Mouse (Mus musculus): ENCODE data around the gene Aqp12. TPM values are rescaled to one million over a fixed set of nuclear protein-coding genes. Genes with fewer than 3 reads are reported as not detected.
A peak's percentile ranks its signal among the peaks of the same experiment; 100 is the strongest.

Aqp12 gene
- polyA plus RNA-seq, 1 experiment from 2014 or later = not detected

DNA sequence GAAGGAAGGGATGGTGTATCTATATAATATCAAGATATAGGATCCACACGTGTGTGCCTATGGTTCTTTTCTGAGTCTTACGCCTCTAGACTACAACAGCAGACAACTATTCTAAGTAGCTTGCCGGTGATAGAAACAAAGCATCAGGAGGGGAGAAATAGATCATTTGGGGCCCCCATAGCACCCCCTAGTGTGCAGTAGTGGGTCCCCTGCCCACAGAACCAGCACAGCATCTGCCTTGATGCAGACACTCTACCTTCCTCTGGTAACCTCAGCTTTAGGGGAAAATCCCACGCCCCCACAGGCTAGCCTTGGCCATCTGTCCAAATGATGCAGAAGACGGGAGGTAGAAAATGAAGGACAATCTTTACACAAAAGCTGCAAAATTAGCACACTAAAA lies 21.1 kb upstream of the Aqp12 start:
- Histone ChIP-seq H3K9me3 (no peaks in the 10 kb centered on the region), H3K4me3 (no peak overlapping the region), H3K4me2 (replicated peaks) (no peak overlapping the region), H3K27ac (replicated peaks) (no peak overlapping the region), H3K4me1 (no peaks in the 10 kb centered on the region), H3K9ac (replicated peaks) (no peak overlapping the region), H3K36me3 (no peaks in the 10 kb centered on the region), H3K27me3 (no peaks in the 10 kb centered on the region)
- WGBS = 89% methylated on average over 5 of the region's 5 CpGs
- ATAC-seq (ENCODE audit: low FRiP score, low read depth) = no peak

GRCm38 (mm10) chr1:92988894-92989293 lies 17.2 kb upstream of the Aqp12 start:
- H3K27ac ChIP-seq (replicated peaks) = no peak overlapping the region
- H3K4me2 ChIP-seq (replicated peaks) = no peak overlapping the region
- no peak overlapping the region for H3K9ac ChIP-seq (replicated peaks)
- ATAC-seq (ENCODE audit: low FRiP score, low read depth) = no peak
- no peak overlapping the region for H3K4me3 ChIP-seq
- H3K9me3 ChIP-seq = no peaks in the 10 kb centered on the region
- no peaks in the 10 kb centered on the region for H3K27me3 ChIP-seq
- WGBS = 82% methylated on average over 4 of the region's 4 CpGs
- H3K4me1 ChIP-seq = no peaks in the 10 kb centered on the region
- no peaks in the 10 kb centered on the region for H3K36me3 ChIP-seq

DNA sequence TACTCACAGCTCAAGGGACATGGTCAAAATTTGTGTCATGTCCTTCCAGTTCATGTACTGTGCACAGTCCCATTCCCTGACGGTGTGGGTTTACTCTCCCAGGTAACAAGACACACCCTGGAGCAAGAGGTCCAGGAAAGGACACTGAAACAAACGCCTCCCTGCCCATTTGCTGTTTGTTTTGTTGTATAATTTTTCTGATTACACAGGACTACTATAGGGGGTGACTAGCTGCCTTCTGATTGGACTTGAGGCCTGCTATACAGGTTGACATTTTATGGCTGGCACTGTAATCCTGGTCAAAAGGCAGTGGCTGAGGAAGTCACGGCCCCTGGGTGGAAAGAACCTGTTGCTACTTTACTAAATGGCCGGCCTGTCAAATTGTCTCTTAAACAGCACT lies 16.2 kb upstream of the Aqp12 start:
- Histone ChIP-seq H3K27me3 (no peaks in the 10 kb centered on the region), H3K27ac (replicated peaks) (no peak overlapping the region), H3K9me3 (no peaks in the 10 kb centered on the region), H3K36me3 (no peaks in the 10 kb centered on the region), H3K9ac (replicated peaks) (no peak overlapping the region), H3K4me3 (no peak overlapping the region), H3K4me2 (replicated peaks) (no peak overlapping the region), H3K4me1 (no peaks in the 10 kb centered on the region)
- no peak for ATAC-seq (ENCODE audit: low FRiP score, low read depth)
- WGBS = 77% methylated on average over 4 of the region's 4 CpGs

DNA sequence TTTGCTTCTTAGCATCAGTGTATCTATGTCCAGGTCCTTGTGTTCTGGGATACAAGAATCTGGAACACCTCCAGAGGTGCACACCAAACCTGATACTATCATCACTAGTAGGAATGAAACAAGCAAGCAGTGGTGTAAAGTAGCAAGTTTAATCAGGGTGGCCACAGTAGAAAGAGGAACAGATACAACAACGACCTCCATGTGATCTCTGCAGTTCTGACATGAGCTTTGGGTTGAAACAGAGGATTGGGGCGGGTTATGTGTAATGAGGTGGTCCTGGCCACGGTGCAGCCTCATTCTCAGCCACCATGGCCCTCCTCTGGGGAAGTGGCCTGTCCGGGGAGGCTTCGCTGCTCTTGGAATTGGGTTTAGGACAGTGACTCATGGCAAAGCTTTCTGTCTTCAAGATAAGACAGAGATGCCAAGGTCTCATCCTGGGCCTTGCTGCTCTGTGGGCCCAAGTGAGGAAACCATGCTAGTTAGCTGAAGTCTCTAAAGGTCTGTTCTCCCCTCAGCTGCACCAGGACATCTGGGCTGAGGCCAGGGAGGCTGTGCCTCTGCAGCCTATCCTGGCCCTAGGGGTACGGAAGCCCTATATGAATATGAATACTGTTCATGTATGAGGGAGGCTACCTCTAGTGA lies 13.8 kb upstream of the Aqp12 start:
- no peak for ATAC-seq (ENCODE audit: low FRiP score, low read depth)
- Histone ChIP-seq H3K27ac (replicated peaks) (no peak overlapping the region), H3K4me2 (replicated peaks) (no peak overlapping the region), H3K27me3 (no peaks in the 10 kb centered on the region), H3K9me3 (no peaks in the 10 kb centered on the region), H3K4me1 (no peaks in the 10 kb centered on the region), H3K36me3 (no peaks in the 10 kb centered on the region), H3K9ac (replicated peaks) (no peak overlapping the region), H3K4me3 (no peak overlapping the region)
- 80% methylated on average over 6 of the region's 6 CpGs for WGBS

DNA sequence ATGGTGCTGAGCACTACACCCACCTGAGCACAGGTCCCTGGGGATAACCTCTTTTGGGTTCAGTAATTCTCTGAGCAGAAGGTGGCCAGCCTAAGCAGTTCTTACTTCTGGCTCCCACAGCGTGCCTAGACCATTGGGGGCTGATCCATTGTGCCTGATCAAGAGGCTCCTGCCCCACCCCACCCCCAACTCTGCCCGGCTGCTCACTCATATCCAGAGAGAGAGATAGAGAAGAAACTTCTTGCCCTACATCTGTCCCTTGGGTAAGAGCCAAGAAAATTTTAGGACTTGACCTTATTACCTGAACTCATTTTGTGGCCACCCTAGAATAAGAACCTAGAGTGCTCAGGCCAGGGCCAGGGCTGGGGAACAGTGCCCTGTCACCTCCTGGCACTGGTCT lies 13.3 kb upstream of the Aqp12 start:
- Histone ChIP-seq H3K9ac (replicated peaks) (no peak overlapping the region), H3K4me1 (no peaks in the 10 kb centered on the region), H3K4me3 (no peak overlapping the region), H3K27me3 (no peaks in the 10 kb centered on the region), H3K4me2 (replicated peaks) (no peak overlapping the region), H3K9me3 (no peaks in the 10 kb centered on the region), H3K27ac (replicated peaks) (no peak overlapping the region), H3K36me3 (no peaks in the 10 kb centered on the region)
- ATAC-seq (ENCODE audit: low FRiP score, low read depth) = no peak
- 70% methylated on average over 2 of the region's 2 CpGs for WGBS

- Histone ChIP-seq H3K27ac (replicated peaks) (no peak overlapping the region), H3K27me3 (no peaks in the 10 kb centered on the region), H3K4me1 (no peaks in the 10 kb centered on the region), H3K9ac (replicated peaks) (no peak overlapping the region), H3K4me2 (replicated peaks) (no peak overlapping the region), H3K36me3 (no peaks in the 10 kb centered on the region), H3K4me3 (no peak overlapping the region), H3K9me3 (no peaks in the 10 kb centered on the region)
- ATAC-seq (ENCODE audit: low FRiP score, low read depth) = no peak
- 79% methylated on average over 4 of the region's 4 CpGs for WGBS
Observed at GRCm38 (mm10) chr1:93009196-93009595, 3.1 kb downstream of the Aqp12 start.

GRCm38 (mm10) chr1:93010731-93011130 lies 4.6 kb downstream of the Aqp12 start:
- Histone ChIP-seq H3K36me3 (no peaks in the 10 kb centered on the region), H3K9me3 (no peaks in the 10 kb centered on the region), H3K4me1 (no peaks in the 10 kb centered on the region), H3K9ac (replicated peaks) (no peak overlapping the region), H3K4me3 (no peak overlapping the region), H3K4me2 (replicated peaks) (no peak overlapping the region), H3K27me3 (no peaks in the 10 kb centered on the region), H3K27ac (replicated peaks) (no peak overlapping the region)
- 0 out of 2 replicates have a peak, but pooled peaks have one; percentile 31 for ATAC-seq (ENCODE audit: low FRiP score, low read depth)
- WGBS = 39% methylated on average over 3 of the region's 3 CpGs

DNA sequence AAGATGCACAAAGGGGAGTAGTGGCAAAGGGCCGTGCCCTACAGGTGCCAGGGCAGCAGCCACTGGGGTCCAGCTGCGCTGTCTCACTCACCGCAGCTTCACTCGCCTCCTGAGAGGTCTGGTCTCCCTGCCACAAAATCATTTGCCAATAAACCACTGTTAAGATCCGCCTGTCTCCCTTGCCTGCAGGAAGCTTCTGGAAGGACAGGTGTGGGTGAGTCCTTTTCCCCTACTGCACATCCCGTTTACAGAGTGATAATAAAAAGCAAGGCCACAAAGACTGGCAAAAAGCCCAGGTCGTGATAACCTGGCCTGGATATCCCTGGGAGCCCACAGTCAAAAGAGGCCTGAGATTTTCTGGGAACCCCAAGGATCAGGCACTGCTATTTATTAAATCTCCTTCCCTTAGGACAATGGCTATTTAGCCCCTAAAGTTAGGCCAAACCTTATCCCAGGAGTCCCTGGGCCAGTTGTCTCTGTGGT lies 6.0 kb downstream of the Aqp12 start:
- Histone ChIP-seq H3K4me2 (replicated peaks) (no peak overlapping the region), H3K36me3 (peaks cover 4% of the 10 kb centered on the region; the same call in 1 of the 2 replicates), H3K4me3 (no peak overlapping the region), H3K9me3 (no peaks in the 10 kb centered on the region), H3K4me1 (no peaks in the 10 kb centered on the region), H3K9ac (replicated peaks) (no peak overlapping the region), H3K27me3 (no peaks in the 10 kb centered on the region), H3K27ac (replicated peaks) (no peak overlapping the region)
- WGBS = 85% methylated on average over 7 of the region's 7 CpGs
- no peak for ATAC-seq (ENCODE audit: low FRiP score, low read depth)

DNA sequence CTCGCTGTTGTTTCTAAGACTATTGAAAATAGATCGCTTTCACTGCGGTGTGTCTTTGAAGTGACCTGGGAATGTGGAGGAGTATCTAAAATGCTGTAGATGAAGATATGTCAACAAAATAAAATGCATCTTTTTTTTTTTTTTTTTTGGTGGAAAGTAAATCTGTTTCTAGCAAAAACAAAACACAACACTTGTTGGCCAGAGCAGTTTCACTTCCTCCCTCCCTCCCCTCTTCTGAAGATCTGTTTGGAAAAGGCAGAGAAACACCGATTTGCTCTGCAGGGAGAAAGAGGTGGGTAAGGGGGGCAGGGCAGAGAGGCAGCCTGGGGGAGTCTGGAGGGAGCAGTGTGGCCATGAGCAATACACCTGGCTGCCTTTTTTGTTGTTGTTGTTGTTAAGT lies 7.2 kb downstream of the Aqp12 start:
- no peak overlapping the region for H3K4me2 ChIP-seq (replicated peaks)
- no peak overlapping the region for H3K4me3 ChIP-seq
- 82% methylated on average over 4 of the region's 4 CpGs for WGBS
- no peaks in the 10 kb centered on the region for H3K9me3 ChIP-seq
- no peaks in the 10 kb centered on the region for H3K27me3 ChIP-seq
- ATAC-seq (ENCODE audit: low FRiP score, low read depth) = no peak
- no peaks in the 10 kb centered on the region for H3K4me1 ChIP-seq
- H3K27ac ChIP-seq (replicated peaks) = no peak overlapping the region
- H3K9ac ChIP-seq (replicated peaks) = no peak overlapping the region
- peaks cover 15% of the 10 kb centered on the region for H3K36me3 ChIP-seq

DNA sequence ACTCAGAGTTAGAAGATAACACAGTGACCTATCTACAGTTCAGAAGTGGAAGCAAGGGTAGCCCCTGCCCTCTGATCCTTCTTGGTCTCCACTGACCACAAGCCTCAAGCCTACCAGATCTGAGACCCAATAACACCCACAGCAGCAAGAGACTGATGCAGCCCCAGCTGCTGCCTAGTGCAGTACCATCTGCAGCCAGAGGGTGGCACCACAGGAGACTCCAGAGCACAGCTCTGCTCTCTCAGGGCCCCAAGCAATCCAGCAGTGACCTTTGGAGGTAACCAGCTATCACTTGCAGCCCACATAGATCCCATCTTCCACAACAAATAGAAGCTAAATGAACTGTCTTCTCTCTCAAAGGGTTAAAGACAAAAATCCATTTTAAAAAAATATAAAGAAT lies 8.3 kb downstream of the Aqp12 start:
- no peak; the same call in 1 of the 2 replicates for ATAC-seq (ENCODE audit: low FRiP score, low read depth)
- H3K9me3 ChIP-seq = no peaks in the 10 kb centered on the region
- H3K9ac ChIP-seq (replicated peaks) = no peak overlapping the region
- no peaks in the 10 kb centered on the region for H3K4me1 ChIP-seq
- H3K4me2 ChIP-seq (replicated peaks) = no peak overlapping the region
- H3K27ac ChIP-seq (replicated peaks) = no peak overlapping the region
- H3K4me3 ChIP-seq = no peak overlapping the region
- peaks cover 26% of the 10 kb centered on the region for H3K36me3 ChIP-seq
- H3K27me3 ChIP-seq = no peaks in the 10 kb centered on the region

DNA sequence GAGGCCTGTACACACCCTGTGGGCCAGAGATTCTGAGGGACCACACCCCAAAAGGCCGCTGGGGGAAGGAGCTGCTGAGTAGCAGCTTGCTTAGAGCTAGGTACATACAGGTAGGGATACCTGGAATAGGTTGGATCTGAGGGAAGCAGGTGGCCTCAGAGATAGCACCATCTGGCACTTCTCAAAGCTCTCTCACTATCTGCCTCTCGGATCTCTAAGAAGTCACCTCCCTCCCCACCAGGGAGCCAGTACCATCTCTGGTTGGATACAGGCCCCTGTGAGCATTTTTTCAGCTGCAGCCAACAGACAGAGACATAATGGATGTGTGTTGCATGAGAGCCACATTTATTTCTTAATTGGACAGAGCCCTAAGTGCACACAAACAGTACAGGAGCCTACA lies 9.0 kb downstream of the Aqp12 start:
- Histone ChIP-seq H3K27me3 (no peaks in the 10 kb centered on the region), H3K9ac (replicated peaks) (no peak overlapping the region; the same call in 1 of the 2 replicates), H3K4me2 (replicated peaks) (no peak overlapping the region), H3K4me1 (no peaks in the 10 kb centered on the region), H3K27ac (replicated peaks) (no peak overlapping the region), H3K36me3 (peaks cover 33% of the 10 kb centered on the region), H3K9me3 (no peaks in the 10 kb centered on the region), H3K4me3 (no peak overlapping the region)
- no peak for ATAC-seq (ENCODE audit: low FRiP score, low read depth)
- 61% methylated on average over 2 of the region's 2 CpGs for WGBS

DNA sequence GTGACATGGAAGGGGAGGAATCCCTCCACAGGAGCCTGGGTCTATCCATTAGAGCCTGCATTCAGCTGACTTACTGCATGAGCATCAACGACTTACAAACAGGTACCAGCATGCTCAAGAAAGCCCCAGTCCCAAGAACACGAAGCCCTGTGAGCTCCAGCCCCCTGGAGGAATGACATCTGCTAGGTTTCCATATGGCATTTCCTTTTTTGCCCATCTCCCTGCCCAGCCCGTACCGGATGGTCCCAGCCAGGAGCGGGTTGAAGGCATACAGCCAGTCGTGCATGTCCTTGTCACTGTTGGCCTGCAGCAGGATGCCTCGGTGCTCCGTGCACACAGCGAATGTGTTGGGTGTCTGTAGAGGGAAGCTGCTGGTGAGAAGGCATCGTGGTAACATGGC lies 12.6 kb downstream of the Aqp12 start:
- no peaks in the 10 kb centered on the region for H3K9me3 ChIP-seq
- ATAC-seq (ENCODE audit: low FRiP score, low read depth) = no peak
- H3K4me3 ChIP-seq = no peak overlapping the region
- WGBS = 91% methylated on average over 10 of the region's 10 CpGs
- peaks cover 69% of the 10 kb centered on the region for H3K36me3 ChIP-seq
- H3K4me1 ChIP-seq = no peaks in the 10 kb centered on the region
- no peak overlapping the region for H3K4me2 ChIP-seq (replicated peaks)
- no peak overlapping the region for H3K27ac ChIP-seq (replicated peaks)
- no peak overlapping the region for H3K9ac ChIP-seq (replicated peaks)
- no peaks in the 10 kb centered on the region for H3K27me3 ChIP-seq

- Histone ChIP-seq H3K27me3 (no peaks in the 10 kb centered on the region), H3K4me2 (replicated peaks) (no peak overlapping the region), H3K9ac (replicated peaks) (no peak overlapping the region), H3K36me3 (peaks cover 88% of the 10 kb centered on the region), H3K9me3 (no peaks in the 10 kb centered on the region), H3K4me3 (no peak overlapping the region), H3K4me1 (no peaks in the 10 kb centered on the region), H3K27ac (replicated peaks) (no peak overlapping the region)
- no peak for ATAC-seq (ENCODE audit: low FRiP score, low read depth)
- 80% methylated on average over 4 of the region's 4 CpGs for WGBS
Observed at GRCm38 (mm10) chr1:93020602-93021001, 14.5 kb downstream of the Aqp12 start.

All from midbrain, embryonic 12.5 days (tissue).